Mouse (Mus musculus) cerebellum, adult 9-10 months (tissue): ENCODE results near the gene Tmem56.

Experiments
- DNase-seq: peaks from one replicate; pipeline ENCODE4 v3.0.0; 2022

Gene Tmem56

GRCm38 (mm10) chr3:121277009-121277408 is 5.9 kb downstream of the Tmem56 start:
- DNase-seq: no peak

- DNase-seq: no peak
These were observed 8.9 kb downstream of the Tmem56 start for GRCm38 (mm10) chr3:121274010-121274409.

- no peak for DNase-seq
These were observed 10.3 kb downstream of the Tmem56 start for GRCm38 (mm10) chr3:121272577-121272976.

- no peak for DNase-seq
These were observed 15.6 kb downstream of the Tmem56 start for GRCm38 (mm10) chr3:121267283-121267682.

- no peak for DNase-seq
These were observed 18.7 kb downstream of the Tmem56 start for GRCm38 (mm10) chr3:121264242-121264641.

GRCm38 (mm10) chr3:121263205-121263548 is 19.7 kb downstream of the Tmem56 start:
- peak; percentile 88 for DNase-seq

- peak; percentile 64 for DNase-seq
These were observed 20.2 kb downstream of the Tmem56 start for GRCm38 (mm10) chr3:121262521-121263204.

GRCm38 (mm10) chr3:121261939-121262520 is 20.9 kb downstream of the Tmem56 start:
- peak; percentile 66 for DNase-seq

GRCm38 (mm10) chr3:121261251-121261650 is 21.6 kb downstream of the Tmem56 start:
- DNase-seq: no peak

- no peak for DNase-seq
These were observed 22.1 kb downstream of the Tmem56 start for GRCm38 (mm10) chr3:121260831-121261230.

GRCm38 (mm10) chr3:121260041-121260440 is 22.9 kb downstream of the Tmem56 start:
- DNase-seq: no peak

- DNase-seq: no peak
These were observed 24.1 kb downstream of the Tmem56 start for GRCm38 (mm10) chr3:121258521-121259478.

- no peak for DNase-seq
These were observed 25.5 kb downstream of the Tmem56 start for GRCm38 (mm10) chr3:121257418-121257817.

GRCm38 (mm10) chr3:121256131-121256530 is 26.8 kb downstream of the Tmem56 start:
- DNase-seq: no peak

- DNase-seq: no peak
These were observed 27.4 kb downstream of the Tmem56 start for GRCm38 (mm10) chr3:121255501-121255900.

- peak; percentile 94 for DNase-seq
These were observed 32.1 kb downstream of the Tmem56 start for GRCm38 (mm10) chr3:121250576-121251433.

- DNase-seq: no peak
These were observed 32.9 kb downstream of the Tmem56 start for GRCm38 (mm10) chr3:121250048-121250447.

GRCm38 (mm10) chr3:121242941-121243340 is 40.0 kb downstream of the Tmem56 start:
- DNase-seq: no peak

GRCm38 (mm10) chr3:121242111-121242936 is 40.6 kb downstream of the Tmem56 start:
- DNase-seq: no peak

- DNase-seq: no peak
These were observed 42.4 kb downstream of the Tmem56 start for GRCm38 (mm10) chr3:121240362-121241040.

GRCm38 (mm10) chr3:121239096-121239495 is 43.8 kb downstream of the Tmem56 start:
- peak; percentile 71 for DNase-seq
